Comparison of ENCODE assay signal across 12 mouse cellular contexts in the genomic region with DNA sequence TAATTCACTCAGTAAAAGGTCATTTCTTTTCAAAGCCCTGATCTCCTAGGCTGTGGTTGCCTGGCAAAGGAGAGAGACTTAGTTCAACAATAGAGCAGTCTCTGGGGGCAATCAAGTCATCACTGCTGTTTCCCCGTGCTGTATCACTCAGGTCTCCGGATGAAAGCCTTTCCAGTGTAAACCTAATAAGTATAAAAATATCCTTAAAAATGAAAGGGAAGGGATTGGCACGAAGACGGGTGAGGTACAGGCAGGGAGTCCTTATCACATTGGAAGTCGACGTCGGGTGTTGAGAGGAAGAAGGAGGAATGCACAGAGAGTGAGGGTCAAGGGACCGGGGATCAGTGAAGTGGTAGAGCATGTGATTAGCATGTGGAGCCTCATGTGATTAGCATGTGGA. TPM values are rescaled to one million over a fixed set of nuclear protein-coding genes. Genes with fewer than 3 reads are reported as not detected.
DNase-seq lines count a peak whose midpoint lies in the region; ATAC-seq lines count a peak whose summit lies in the region.
"Had no signal": no experiment of that assay in that cellular context is flagged by ENCODE, and none has a peak within 500 bp of the region (broad histone marks: within the 10 kb centered on the region; RNA-seq: fewer than 3 reads in every experiment).

No protein-coding gene starts in this region.

- no peak for DNase-seq in heart, postnatal 36 days
- DNase-seq in kidney, postnatal 36 days: peak; percentile 10 to 20
- DNase-seq in kidney, postnatal 10 days: no peak
- DNase-seq in right cerebral cortex, postnatal 10 days (ENCODE audit: low spot score in 2 of 2): no peak
- DNase-seq: cerebellum, adult 8-10 months; kidney, adult 11 months; liver, embryonic 13.5 days had no signal

- intact Hi-C loops in heart, postnatal 36 days (cut with DNase I): no loop called here

- H3K27me3 ChIP-seq in heart, embryonic 12.5 days (replicated peaks): no peaks in the 10 kb centered on the region
- H3K27me3 ChIP-seq in hindbrain, embryonic 15.5 days: no peaks in the 10 kb centered on the region
- H3K27me3 ChIP-seq in neural tube, embryonic 12.5 days (replicated peaks): no peaks in the 10 kb centered on the region
- H3K27me3 ChIP-seq: liver, embryonic 13.5 days had no signal

- peaks cover 62% of the 10 kb centered on the region for H3K4me1 ChIP-seq in heart, embryonic 12.5 days (replicated peaks)
- H3K4me1 ChIP-seq in hindbrain, embryonic 15.5 days (replicated peaks): peaks cover 25% of the 10 kb centered on the region
- H3K4me1 ChIP-seq in neural tube, embryonic 12.5 days: peaks cover 18% of the 10 kb centered on the region

- 0 out of 2 replicates have a peak overlapping the region, but pooled peaks have one; percentile 20 for H3K9ac ChIP-seq in heart, embryonic 12.5 days
- H3K9ac ChIP-seq in hindbrain, embryonic 15.5 days: no peak overlapping the region
- H3K9ac ChIP-seq in neural tube, embryonic 12.5 days: no peak overlapping the region
- H3K9ac ChIP-seq: liver, embryonic 13.5 days had no signal

- 13% methylated on average over 8 of the region's 8 CpGs for WGBS in heart, embryonic 12.5 days
- 50% methylated on average over 8 of the region's 8 CpGs for WGBS in hindbrain, embryonic 15.5 days
- WGBS in neural tube, embryonic 12.5 days: 22% methylated on average over 8 of the region's 8 CpGs

- H3K9me3 ChIP-seq in heart, embryonic 12.5 days (replicated peaks): no peaks in the 10 kb centered on the region
- H3K9me3 ChIP-seq in hindbrain, embryonic 15.5 days: no peaks in the 10 kb centered on the region
- H3K9me3 ChIP-seq in neural tube, embryonic 12.5 days: no peaks in the 10 kb centered on the region
- H3K9me3 ChIP-seq: liver, embryonic 13.5 days had no signal

- no peak overlapping the region for H3K4me3 ChIP-seq in heart, embryonic 12.5 days
- H3K4me3 ChIP-seq in hindbrain, embryonic 15.5 days: no peak overlapping the region
- H3K4me3 ChIP-seq in neural tube, embryonic 12.5 days: no peak overlapping the region

- ATAC-seq in heart, embryonic 12.5 days (ENCODE audit: insufficient number of reproducible peaks, low FRiP score): no peak
- no peak for ATAC-seq in hindbrain, embryonic 15.5 days (ENCODE audit: low FRiP score, low read depth)
- ATAC-seq in neural tube, embryonic 12.5 days (ENCODE audit: low FRiP score, low read depth): no peak

- H3K4me2 ChIP-seq in heart, embryonic 12.5 days: peak overlapping the region; percentile 13
- H3K4me2 ChIP-seq in hindbrain, embryonic 15.5 days: peak overlapping the region; percentile 66; the same call in 1 of the 2 replicates
- peak overlapping the region; percentile 66 for H3K4me2 ChIP-seq in neural tube, embryonic 12.5 days (replicated peaks)

- no peaks in the 10 kb centered on the region for H3K36me3 ChIP-seq in heart, embryonic 12.5 days
- H3K36me3 ChIP-seq in hindbrain, embryonic 15.5 days: no peaks in the 10 kb centered on the region
- no peaks in the 10 kb centered on the region for H3K36me3 ChIP-seq in neural tube, embryonic 12.5 days

- peak overlapping the region; percentile 57 for H3K27ac ChIP-seq in heart, embryonic 12.5 days (ENCODE audit: poor library complexity, severe bottlenecking)
- no peak overlapping the region for H3K27ac ChIP-seq in hindbrain, embryonic 15.5 days (replicated peaks)
- no peak overlapping the region for H3K27ac ChIP-seq in neural tube, embryonic 12.5 days
- H3K27ac ChIP-seq: liver, embryonic 13.5 days; macrophage had no signal

RNA-seq across cellular contexts. Expression of a gene that starts 2.0 kb away (rescaled TPM):
- 6.3 TPM in 2 replicates for polyA plus RNA-seq in heart, embryonic 12.5 days (2016; fragmentation: Nextera tagmentation; extraction: Ambion mirVana)
- 1 to 10 TPM; 2.8 to 3.2 TPM for total RNA-seq in heart, postnatal 36 days (2021)
- 10.6 and 13.2 TPM in 2 replicates for polyA plus RNA-seq in hindbrain, embryonic 15.5 days (2015; fragmentation: Nextera tagmentation; extraction: Ambion mirVana)
- polyA plus RNA-seq in neural tube, embryonic 12.5 days (2016; fragmentation: Nextera tagmentation; extraction: Ambion mirVana): 12.4 and 12.9 TPM in 2 replicates

RNA-seq across cellular contexts. Expression of a gene that starts 19.1 kb away (rescaled TPM):
- 58.1 and 63.4 TPM in 2 replicates for polyA plus RNA-seq in heart, embryonic 12.5 days (2016; fragmentation: Nextera tagmentation; extraction: Ambion mirVana)
- 100 to 1,000 TPM; 199 to 208 TPM for total RNA-seq in heart, postnatal 36 days (2021)
- polyA plus RNA-seq in hindbrain, embryonic 15.5 days (2015; fragmentation: Nextera tagmentation; extraction: Ambion mirVana): 6.3 and 7.0 TPM in 2 replicates
- polyA plus RNA-seq in neural tube, embryonic 12.5 days (2016; fragmentation: Nextera tagmentation; extraction: Ambion mirVana): 5.9 TPM in 2 replicates
- polyA plus RNA-seq: macrophage had no signal

RNA-seq across cellular contexts. Expression of a gene that starts 59.2 kb away (rescaled TPM):
- not detected in 2 replicates for polyA plus RNA-seq in heart, embryonic 12.5 days (2016; fragmentation: Nextera tagmentation; extraction: Ambion mirVana)
- total RNA-seq in heart, postnatal 36 days (2021): not detected
- polyA plus RNA-seq in hindbrain, embryonic 15.5 days (2015; fragmentation: Nextera tagmentation; extraction: Ambion mirVana): 0.45 and 0.46 TPM in 2 replicates
- polyA plus RNA-seq in neural tube, embryonic 12.5 days (2016; fragmentation: Nextera tagmentation; extraction: Ambion mirVana): 0.04 and 0.41 TPM in 2 replicates
- polyA plus RNA-seq: liver, embryonic 13.5 days; macrophage; stomach, embryonic 16.5 days had no signal

Comparison
In these comparisons a context has a peak if more than half of its experiments do, and no peak if none do; other contexts are left out.
1. DNase-seq: peak in kidney, postnatal 36 days (2 of 2); none in heart, postnatal 36 days (0 of 2), kidney, postnatal 10 days (single experiment) and right cerebral cortex, postnatal 10 days (0 of 2).
2. H3K4me2 ChIP-seq: peak in every context shown above with its lines; median percentile 66 in hindbrain, embryonic 15.5 days; 66 in neural tube, embryonic 12.5 days; 13 in heart, embryonic 12.5 days.